Mouse (Mus musculus) mature B cell (primary cell): Measurements from ENCODE around the gene Gm9833.

ENCODE experiments used
- in situ Hi-C: fragments of 300-500 bp; cut with MboI; formaldehyde crosslinking; loops from 2 replicates; pipeline ENCODE4 v1.14.3; 2019

Gene Gm9833

DNA sequence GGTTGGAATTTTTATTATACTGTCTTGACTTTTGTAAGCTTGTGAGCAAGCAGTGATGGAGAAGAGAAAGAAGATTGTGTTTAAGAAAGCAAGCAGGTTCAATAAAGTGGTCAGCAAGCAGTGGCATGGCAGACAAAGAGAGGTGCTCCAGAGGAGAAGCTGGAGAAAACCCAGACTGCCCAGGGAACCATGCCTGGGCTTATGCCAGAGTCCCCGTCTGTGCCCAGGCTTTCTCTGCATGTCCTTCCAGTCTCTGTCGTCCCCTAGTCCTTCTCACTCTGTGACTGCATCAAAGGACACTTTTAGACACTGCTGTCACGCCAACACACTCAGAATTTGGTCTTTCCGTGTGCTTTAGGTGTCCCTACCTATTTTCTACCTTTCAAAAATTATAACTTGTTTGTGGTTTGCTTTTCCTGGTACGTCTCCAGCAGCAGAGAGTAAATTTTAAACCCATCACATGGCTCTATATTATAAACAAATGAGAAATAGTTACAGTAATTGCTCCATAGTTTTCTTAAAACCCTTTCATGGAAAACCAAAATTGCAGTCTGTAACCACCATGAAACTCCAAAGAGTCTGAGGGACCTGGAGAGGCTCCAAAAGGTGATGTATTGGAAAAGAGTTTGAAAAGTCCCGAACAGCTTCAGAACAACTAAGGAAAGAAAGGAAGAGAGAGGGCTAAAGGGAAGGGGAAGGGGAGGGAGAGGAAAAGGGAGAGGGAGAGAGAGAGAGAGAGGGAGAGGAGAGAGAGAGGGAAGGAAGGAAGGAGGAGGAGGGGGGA lies 34.2 kb downstream of the Gm9833 start:
- in situ Hi-C loops: no loop called here

DNA sequence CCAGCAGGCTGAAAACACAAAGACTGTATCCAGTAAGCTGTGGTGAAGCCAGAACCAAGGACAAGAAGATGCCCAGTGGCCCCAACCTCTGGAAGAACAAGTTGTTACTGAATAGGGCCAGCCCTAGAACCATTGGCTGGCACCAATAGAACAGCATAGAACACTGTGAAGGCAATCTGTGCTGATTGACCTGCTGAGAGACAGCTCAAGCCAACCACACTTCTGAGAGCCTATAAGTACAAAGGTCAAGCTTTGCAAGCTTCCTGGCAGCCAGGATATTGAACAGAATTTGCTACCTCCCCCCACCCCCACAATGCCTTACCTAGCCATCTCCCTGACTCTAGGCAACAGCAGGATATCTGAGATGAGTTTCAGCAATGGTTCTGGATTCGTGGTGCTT lies 35.7 kb downstream of the Gm9833 start:
- in situ Hi-C loops: no loop called here

DNA sequence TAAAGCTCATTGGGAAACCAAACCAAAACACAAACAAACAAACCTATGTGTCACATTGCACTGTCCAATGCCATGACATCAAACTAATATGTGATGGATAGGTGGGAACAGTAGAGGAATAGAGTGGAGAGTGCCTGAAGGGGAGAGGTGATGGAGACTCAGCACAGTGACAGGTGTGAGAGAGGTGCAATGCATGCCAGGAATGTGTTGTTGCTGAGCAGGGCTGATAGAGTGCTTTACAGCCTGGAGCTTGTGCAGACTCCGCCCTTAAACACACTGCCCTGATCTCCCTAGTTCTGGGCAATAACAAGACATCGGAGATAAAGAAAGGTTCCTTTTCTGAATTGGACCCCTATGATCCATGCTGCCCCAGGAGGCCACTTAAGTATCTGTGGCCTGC lies 36.2 kb downstream of the Gm9833 start:
- in situ Hi-C loops: no loop called here

GRCm38 (mm10) chr3:10125301-10125700 lies 37.4 kb downstream of the Gm9833 start:
- in situ Hi-C loops: no loop called here

DNA sequence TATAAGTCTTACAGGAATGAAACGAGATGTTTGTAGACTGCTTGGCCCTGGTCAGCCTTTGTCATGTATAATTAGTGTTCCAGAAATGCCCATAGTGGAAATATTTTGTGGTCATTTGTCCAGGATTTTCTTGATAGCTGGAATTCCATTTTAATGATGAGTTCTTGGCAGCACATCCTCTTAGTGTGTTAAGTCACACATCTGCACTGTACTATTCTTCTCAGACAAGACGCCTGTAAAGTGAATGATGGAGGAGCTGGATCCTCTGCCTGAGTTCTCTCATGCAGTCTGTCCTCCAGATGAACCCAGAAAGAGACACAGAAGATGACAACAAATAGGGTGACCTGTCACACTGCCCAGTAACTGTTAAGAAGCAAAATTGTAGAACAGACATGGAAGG lies 38.1 kb downstream of the Gm9833 start:
- in situ Hi-C loops: no loop called here

DNA sequence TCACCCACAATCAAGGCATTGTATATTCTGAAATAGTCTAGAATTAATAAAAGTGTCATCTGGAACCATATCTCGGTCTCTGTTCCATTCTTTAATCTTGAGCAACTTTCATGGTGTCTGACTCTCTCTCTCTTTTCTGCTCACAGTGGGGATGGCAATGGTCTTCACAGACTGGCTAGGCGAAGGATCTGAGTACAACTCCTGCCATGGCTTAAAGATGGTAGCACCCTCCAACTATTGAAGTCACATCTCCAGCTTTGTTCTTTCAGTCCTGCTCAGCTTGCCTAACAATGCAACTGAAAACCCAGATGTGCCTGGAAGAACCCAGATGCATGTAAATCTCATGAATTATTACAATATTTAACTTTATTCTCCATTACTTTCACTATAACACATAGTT lies 38.6 kb downstream of the Gm9833 start:
- in situ Hi-C loops: no loop called here

DNA sequence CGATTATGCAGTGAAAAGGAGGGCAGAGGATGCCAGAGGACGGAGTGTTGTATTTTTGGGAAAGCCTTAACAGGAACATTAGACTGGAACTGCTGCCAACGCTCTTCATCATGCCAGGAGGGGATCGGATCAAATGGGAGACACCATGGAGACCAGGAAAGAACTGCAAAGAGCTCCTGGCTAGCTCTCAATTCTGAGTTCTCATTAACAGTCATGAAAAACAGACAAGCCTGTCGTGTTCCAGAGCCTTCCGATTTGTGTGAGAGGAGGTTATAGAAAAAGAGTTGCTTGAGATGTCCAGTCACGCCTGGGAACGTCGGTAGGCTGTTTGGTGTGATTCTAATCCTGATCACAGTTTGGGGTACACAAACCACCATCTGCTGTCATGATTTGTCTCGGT lies 39.0 kb downstream of the Gm9833 start:
- in situ Hi-C loops: no loop called here

DNA sequence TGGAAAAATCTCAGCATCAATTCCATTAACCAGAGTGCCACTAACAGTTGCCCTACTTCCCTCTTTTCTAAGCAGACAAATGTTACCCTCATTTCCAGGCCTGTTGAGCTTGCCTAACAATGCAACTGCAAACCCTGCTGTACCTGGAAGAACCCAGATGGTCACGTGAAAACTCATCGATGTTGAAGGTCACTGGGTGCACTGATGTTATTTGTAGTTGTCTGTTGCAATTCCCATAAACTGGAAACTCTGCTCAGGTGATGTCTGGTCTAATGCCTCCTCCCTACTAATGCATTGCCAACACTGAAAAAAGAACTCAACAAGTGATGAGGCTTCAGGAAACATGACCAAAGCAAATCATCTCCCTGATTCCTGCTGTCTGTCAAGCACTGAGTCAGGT lies 39.6 kb downstream of the Gm9833 start:
- in situ Hi-C loops: no loop called here
